ENCODE assay signal across 21 mouse cellular contexts in the genomic region with DNA sequence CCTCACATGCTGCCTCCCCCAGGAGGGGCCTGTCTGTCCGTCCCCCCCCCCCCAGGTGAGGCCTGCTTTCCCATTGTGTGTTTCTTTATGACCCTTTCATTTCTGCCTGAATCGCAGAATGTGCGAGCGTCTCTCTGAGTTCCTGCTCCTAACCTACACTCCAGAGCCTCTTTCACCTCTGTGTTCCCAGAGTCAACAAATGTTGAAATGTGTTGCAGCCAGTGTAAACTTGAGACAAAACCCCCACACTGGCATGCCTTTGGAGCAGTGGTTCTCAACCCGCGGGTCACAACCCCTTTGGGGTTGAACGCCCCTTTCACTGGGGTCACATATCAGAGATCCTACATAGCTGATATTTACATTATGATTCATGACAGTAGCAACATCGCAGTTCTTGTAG. TPM values are rescaled to one million over a fixed set of nuclear protein-coding genes. Genes with fewer than 3 reads are reported as not detected.
DNase-seq lines count a peak whose midpoint lies in the region; ATAC-seq lines count a peak whose summit lies in the region.
"Had no signal": no experiment of that assay in that cellular context is flagged by ENCODE, and none has a peak within 500 bp of the region (broad histone marks: within the 10 kb centered on the region; RNA-seq: fewer than 3 reads in every experiment).

No protein-coding gene starts in this region.

- peak overlapping the region; percentile 37 for H3K4me2 ChIP-seq in liver, embryonic 15.5 days
- H3K4me2 ChIP-seq in stomach, embryonic 15.5 days, result no peak overlapping the region
- H3K4me2 ChIP-seq: embryonic facial prominence, embryonic 12.5 days had no signal

- peak; percentile 40 to 62 for DNase-seq in lung, adult 18-20 months
- no peak for DNase-seq in lung, postnatal 10 days
- DNase-seq in limb, embryonic 10.5 days (ENCODE audit: low spot score), result no peak
- DNase-seq in left cerebral cortex, adult 8-10 months (ENCODE audit: low spot score in 2 of 2), result no peak
- no peak for DNase-seq in cerebellum, adult 18-20 months
- DNase-seq: adrenal gland, adult 8-10 months; cerebellum, adult 9-10 months; gastrocnemius, adult 2 months; layer of hippocampus, postnatal 36 days; thymus, postnatal 4 days had no signal

- no peak overlapping the region for H3K4me3 ChIP-seq in limb, embryonic 10.5 days
- no peak overlapping the region for H3K4me3 ChIP-seq in liver, embryonic 15.5 days (replicated peaks)
- no peak overlapping the region for H3K4me3 ChIP-seq in stomach, embryonic 15.5 days (replicated peaks)
- H3K4me3 ChIP-seq: embryonic facial prominence, embryonic 12.5 days; erythroblast, embryonic 14.5 days; gastrocnemius, adult 2 months; heart, embryonic 10.5 days; hindbrain, embryonic 10.5 days; layer of hippocampus, adult 2 months; midbrain, embryonic 10.5 days had no signal

- no peaks in the 10 kb centered on the region for H3K36me3 ChIP-seq in limb, embryonic 10.5 days
- H3K36me3 ChIP-seq in liver, embryonic 15.5 days (replicated peaks), result no peaks in the 10 kb centered on the region
- H3K36me3 ChIP-seq in stomach, embryonic 15.5 days, result no peaks in the 10 kb centered on the region
- H3K36me3 ChIP-seq: embryonic facial prominence, embryonic 12.5 days; heart, embryonic 10.5 days; hindbrain, embryonic 10.5 days; midbrain, embryonic 10.5 days had no signal

- ATAC-seq in liver, embryonic 15.5 days (ENCODE audit: insufficient read depth), result peak; percentile 71
- ATAC-seq in stomach, embryonic 15.5 days (ENCODE audit: insufficient read depth, low FRiP score, low read depth), result peak; percentile 36; the same call in 1 of the 2 replicates
- no peak for ATAC-seq in erythroid progenitor cell, adult 5-6 weeks (replicated peaks; ENCODE audit: low FRiP score, poor library complexity, severe bottlenecking)
- ATAC-seq: forebrain, embryonic 16.5 days had no signal

- H3K27me3 ChIP-seq in limb, embryonic 10.5 days (ENCODE audit: low read depth, poor library complexity, severe bottlenecking), result no peaks in the 10 kb centered on the region
- no peaks in the 10 kb centered on the region for H3K27me3 ChIP-seq in liver, embryonic 15.5 days
- H3K27me3 ChIP-seq in stomach, embryonic 15.5 days (replicated peaks), result no peaks in the 10 kb centered on the region
- H3K27me3 ChIP-seq: embryonic facial prominence, embryonic 12.5 days had no signal

- WGBS in limb, embryonic 10.5 days, result 94% methylated on average over 8 of the region's 8 CpGs
- 65% methylated on average over 8 of the region's 8 CpGs for WGBS in liver, embryonic 15.5 days (ENCODE audit: insufficient replicate concordance)
- 53% methylated on average over 8 of the region's 8 CpGs for WGBS in stomach, embryonic 15.5 days

- peaks cover 45% of the 10 kb centered on the region for H3K4me1 ChIP-seq in limb, embryonic 10.5 days
- no peaks in the 10 kb centered on the region; the same call in 1 of the 2 replicates for H3K4me1 ChIP-seq in liver, embryonic 15.5 days (replicated peaks)
- H3K4me1 ChIP-seq in stomach, embryonic 15.5 days, result peaks cover 5% of the 10 kb centered on the region; the same call in 1 of the 2 replicates

- H3K9me3 ChIP-seq in limb, embryonic 10.5 days (replicated peaks), result no peaks in the 10 kb centered on the region
- no peaks in the 10 kb centered on the region for H3K9me3 ChIP-seq in liver, embryonic 15.5 days (replicated peaks)
- 0 out of 2 replicates have a peak, but pooled peaks cover 5% of the 10 kb centered on the region for H3K9me3 ChIP-seq in stomach, embryonic 15.5 days
- H3K9me3 ChIP-seq: embryonic facial prominence, embryonic 12.5 days had no signal

- no peak overlapping the region for H3K9ac ChIP-seq in liver, embryonic 15.5 days
- H3K9ac ChIP-seq in stomach, embryonic 15.5 days, result no peak overlapping the region
- H3K9ac ChIP-seq: embryonic facial prominence, embryonic 12.5 days had no signal

- H3K27ac ChIP-seq in limb, embryonic 10.5 days, result peak overlapping the region; percentile 58; the same call in 1 of the 2 replicates
- peak overlapping the region; percentile 78 for H3K27ac ChIP-seq in liver, embryonic 15.5 days (replicated peaks)
- H3K27ac ChIP-seq in stomach, embryonic 15.5 days, result peak overlapping the region; percentile 78
- H3K27ac ChIP-seq: embryonic facial prominence, embryonic 12.5 days; gastrocnemius, adult 2 months; heart, embryonic 10.5 days; hindbrain, embryonic 10.5 days; layer of hippocampus, adult 2 months; macrophage; midbrain, embryonic 10.5 days had no signal

RNA-seq across cellular contexts. Expression of a gene that starts 49.6 kb away (rescaled TPM):
- 39.5 and 45.5 TPM in 2 replicates for polyA plus RNA-seq in limb, embryonic 10.5 days (2016; fragmentation: Nextera tagmentation; extraction: Ambion mirVana)
- polyA plus RNA-seq in liver, embryonic 15.5 days (2015; fragmentation: Nextera tagmentation; extraction: Ambion mirVana), result 5.4 and 6.1 TPM in 2 replicates
- polyA plus RNA-seq in stomach, embryonic 15.5 days (2015; fragmentation: Nextera tagmentation; extraction: Ambion mirVana), result 64.4 and 67.1 TPM in 2 replicates
- total RNA-seq in erythroid progenitor cell, adult 5-6 weeks (2015; ENCODE audit: low replicate concordance), result 1.8 TPM in 1 of 2 replicates, not detected in the other
- 2.1 TPM in 1 of 2 replicates, not detected in the other for total RNA-seq in erythroid progenitor cell, adult 5-6 weeks (2017; ENCODE audit: low replicate concordance)
- total RNA-seq in left cerebral cortex, adult 8-10 months (2022), result 10 to 100 TPM; 18.0 to 23.5 (median 18.5) TPM
- polyA plus RNA-seq: macrophage had no signal

Comparison
In these comparisons a context has a peak if more than half of its experiments do, and no peak if none do; other contexts are left out.
1. DNase-seq: peak in lung, adult 18-20 months (2 of 2); none in lung, postnatal 10 days (single experiment), limb, embryonic 10.5 days (single experiment), left cerebral cortex, adult 8-10 months (0 of 2) and cerebellum, adult 18-20 months (0 of 2).
2. Peak in every context shown above with its lines, with median percentiles within 50 percentile points of each other: H3K27ac ChIP-seq.